Mouse (Mus musculus) liver, embryonic 14.5 days (tissue): ENCODE measurements at regions not wholly inside any gene's neighbourhood (a gene's known extent, or its start where the extent isn't known, plus 50 kb on each side); places are given as distances from the start of the nearest gene placed in this dataset.

Source experiments
- CTCF ChIP-seq: IDR thresholded peaks from 2 replicates; pipeline ENCODE4 v1.5.1; 2016; ENCODE audit warnings: antibody characterized with exemption, low read depth, control low read depth
- EP300 ChIP-seq: IDR thresholded peaks from 2 replicates; pipeline ENCODE4 v1.6.1; 2016; ENCODE audit warnings: antibody characterized with exemption, low read depth

DNA sequence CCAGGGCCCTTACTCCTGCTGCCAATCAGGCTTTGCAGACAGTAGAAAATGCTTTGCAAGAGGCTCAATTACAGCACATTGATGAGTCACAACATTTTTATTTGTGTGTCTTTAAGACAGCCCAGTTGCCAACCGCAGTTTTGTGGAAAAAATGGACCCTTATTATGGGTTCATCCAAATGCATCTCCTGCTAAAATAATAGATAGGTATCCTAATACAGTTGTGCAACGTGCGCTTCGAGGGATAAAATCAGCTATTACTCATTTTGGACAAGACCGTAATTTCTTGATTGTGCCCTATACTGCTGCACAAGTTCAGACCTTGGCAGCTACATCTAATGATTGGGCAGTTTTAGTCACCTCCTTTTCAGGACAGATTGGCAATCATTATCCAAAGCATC is 75.4 kb downstream of the Prl2c2 start:
- no peak for TF ChIP-seq CTCF
- no peak for TF ChIP-seq EP300
